Comparison of ENCODE assay signal across 11 mouse cellular contexts in genomic region chr12:91756562-91757166, GRCm38 (mm10). TPM values are rescaled to one million over a fixed set of nuclear protein-coding genes. Genes with fewer than 3 reads are reported as not detected.
A peak's percentile ranks its signal among the peaks of the same experiment; 100 is the strongest.
DNase-seq lines count a peak whose midpoint lies in the region; ATAC-seq and TF ChIP-seq lines count a peak whose summit lies in the region.
"Had no signal": no experiment of that assay in that cellular context is flagged by ENCODE, and none has a peak within 500 bp of the region (broad histone marks: within the 10 kb centered on the region; RNA-seq: fewer than 3 reads in every experiment).

No protein-coding gene starts in this region.

- no peak overlapping the region for H3K4me2 ChIP-seq in kidney, embryonic 14.5 days (replicated peaks; ENCODE audit: low read depth, low read length)
- no peak overlapping the region for H3K4me2 ChIP-seq in stomach, embryonic 14.5 days (replicated peaks; ENCODE audit: low read depth, low read length)
- H3K4me2 ChIP-seq: midbrain, embryonic 12.5 days had no signal

- H3K4me1 ChIP-seq in kidney, embryonic 14.5 days (ENCODE audit: control insufficient read depth, insufficient read depth, low read length) = no peaks in the 10 kb centered on the region
- peaks cover 43% of the 10 kb centered on the region for H3K4me1 ChIP-seq in G1E (ENCODE audit: insufficient read depth, low read depth, low read length)
- H3K4me1 ChIP-seq in stomach, embryonic 14.5 days (ENCODE audit: control insufficient read depth, insufficient read depth, low read length) = no peaks in the 10 kb centered on the region
- H3K4me1 ChIP-seq: midbrain, embryonic 12.5 days had no signal

- H3K4me3 ChIP-seq in kidney, embryonic 14.5 days (ENCODE audit: low read length) = no peak overlapping the region
- no peak overlapping the region for H3K4me3 ChIP-seq in G1E (ENCODE audit: low read depth, low read length)
- H3K4me3 ChIP-seq in stomach, embryonic 14.5 days (ENCODE audit: low read depth, low read length) = no peak overlapping the region
- H3K4me3 ChIP-seq: midbrain, embryonic 12.5 days had no signal

- no peak overlapping the region for H3K27ac ChIP-seq in kidney, embryonic 14.5 days (ENCODE audit: low read depth, low read length)
- H3K27ac ChIP-seq in stomach, embryonic 14.5 days (ENCODE audit: low read length) = no peak overlapping the region
- H3K27ac ChIP-seq: midbrain, embryonic 12.5 days had no signal

- no peak for TF ChIP-seq CTCF in G1E (IDR thresholded peaks at IDR 0.05; ENCODE audit: low read depth, low read length)

- no peak for DNase-seq in kidney, postnatal 25 days
- no peak for DNase-seq in G1E (ENCODE audit: low spot score)
- DNase-seq in kidney, postnatal 36 days = peak; percentile 34 to 37
- no peak for DNase-seq in ovary, postnatal 10 days (ENCODE audit: low spot score)
- no peak for DNase-seq in cerebellum, adult 9-10 months
- DNase-seq: heart, postnatal 10 days had no signal

- 25% methylated on average over 5 of the region's 5 CpGs for WGBS in kidney, embryonic 14.5 days
- WGBS in stomach, embryonic 14.5 days = 26% methylated on average over 5 of the region's 5 CpGs

- H3K27me3 ChIP-seq in kidney, embryonic 14.5 days (ENCODE audit: control insufficient read depth, insufficient read depth, low read length) = no peaks in the 10 kb centered on the region
- no peaks in the 10 kb centered on the region for H3K27me3 ChIP-seq in G1E (ENCODE audit: insufficient read depth, low read length)
- no peaks in the 10 kb centered on the region for H3K27me3 ChIP-seq in stomach, embryonic 14.5 days (ENCODE audit: control insufficient read depth, insufficient read depth, low read length)
- H3K27me3 ChIP-seq: midbrain, embryonic 12.5 days had no signal

- no peaks in the 10 kb centered on the region for H3K36me3 ChIP-seq in kidney, embryonic 14.5 days (ENCODE audit: control insufficient read depth, insufficient read depth, low read length)
- peaks cover 11% of the 10 kb centered on the region for H3K36me3 ChIP-seq in G1E (replicated peaks)
- no peaks in the 10 kb centered on the region for H3K36me3 ChIP-seq in stomach, embryonic 14.5 days (ENCODE audit: control insufficient read depth, insufficient read depth, low read length)
- H3K36me3 ChIP-seq: midbrain, embryonic 12.5 days had no signal

- peak; percentile 56; the same call in 1 of the 2 replicates for ATAC-seq in kidney, embryonic 14.5 days (ENCODE audit: low FRiP score, low TSS enrichment)
- peak; percentile 29; the same call in 1 of the 2 replicates for ATAC-seq in G1E (ENCODE audit: extremely low read depth, insufficient number of reproducible peaks, low FRiP score, poor library complexity, severe bottlenecking)
- ATAC-seq in stomach, embryonic 14.5 days (ENCODE audit: insufficient number of reproducible peaks, insufficient read depth, low FRiP score, low read depth) = peak; percentile 53; the same call in 1 of the 2 replicates
- no peak for ATAC-seq in megakaryocyte-erythroid progenitor cell, adult 5-6 weeks (replicated peaks; ENCODE audit: low FRiP score, low TSS enrichment, poor library complexity, severe bottlenecking)

- no peak overlapping the region for H3K9ac ChIP-seq in kidney, embryonic 14.5 days (ENCODE audit: low read depth, low read length)
- H3K9ac ChIP-seq in stomach, embryonic 14.5 days (replicated peaks; ENCODE audit: low read depth, low read length) = no peak overlapping the region
- H3K9ac ChIP-seq: midbrain, embryonic 12.5 days had no signal

- no peaks in the 10 kb centered on the region for H3K9me3 ChIP-seq in kidney, embryonic 14.5 days (ENCODE audit: control insufficient read depth, low read length)
- H3K9me3 ChIP-seq in G1E (replicated peaks) = no peaks in the 10 kb centered on the region
- H3K9me3 ChIP-seq in stomach, embryonic 14.5 days (ENCODE audit: control insufficient read depth, low read depth, low read length) = no peaks in the 10 kb centered on the region
- H3K9me3 ChIP-seq: midbrain, embryonic 12.5 days had no signal

RNA-seq across cellular contexts. Expression of gene Ston2, which starts 31.5 kb away (rescaled TPM):
- polyA plus RNA-seq in kidney, embryonic 14.5 days (2014; fragmentation: Nextera tagmentation; extraction: Ambion mirVana) = 7.8 and 13.4 TPM in 2 replicates
- total RNA-seq in G1E (2014; fragmentation: Nextera tagmentation) (110 TPM in 2 replicates), G1E (2017) (33.4 and 34.0 TPM in 2 replicates)
- polyA plus RNA-seq in G1E (2012) = 69.8 and 74.5 TPM in 2 replicates
- 16.4 and 18.3 TPM in 2 replicates for polyA plus RNA-seq in stomach, embryonic 14.5 days (2014; fragmentation: Nextera tagmentation; extraction: Ambion mirVana)
- 5.3 and 10.7 TPM in 2 replicates for total RNA-seq in megakaryocyte-erythroid progenitor cell, adult 5-6 weeks (2014; fragmentation: Nextera tagmentation)
- total RNA-seq in megakaryocyte-erythroid progenitor cell, adult 5-6 weeks (2017) = 0.53 and 2.7 TPM in 2 replicates
- total RNA-seq: MEL had no signal

Comparison
In these comparisons a context has a peak if more than half of its experiments do, and no peak if none do; other contexts are left out.
1. DNase-seq: peak in kidney, postnatal 36 days (2 of 2); none in kidney, postnatal 25 days (0 of 2), G1E (single experiment), ovary, postnatal 10 days (single experiment) and cerebellum, adult 9-10 months (single experiment).